Mouse (Mus musculus): ENCODE data around the gene B2m. TPM values are rescaled to one million over a fixed set of nuclear protein-coding genes. Genes with fewer than 3 reads are reported as not detected.

Gene B2m
- polyA plus RNA-seq, 1 experiment from 2014 or later: 383 TPM

DNA sequence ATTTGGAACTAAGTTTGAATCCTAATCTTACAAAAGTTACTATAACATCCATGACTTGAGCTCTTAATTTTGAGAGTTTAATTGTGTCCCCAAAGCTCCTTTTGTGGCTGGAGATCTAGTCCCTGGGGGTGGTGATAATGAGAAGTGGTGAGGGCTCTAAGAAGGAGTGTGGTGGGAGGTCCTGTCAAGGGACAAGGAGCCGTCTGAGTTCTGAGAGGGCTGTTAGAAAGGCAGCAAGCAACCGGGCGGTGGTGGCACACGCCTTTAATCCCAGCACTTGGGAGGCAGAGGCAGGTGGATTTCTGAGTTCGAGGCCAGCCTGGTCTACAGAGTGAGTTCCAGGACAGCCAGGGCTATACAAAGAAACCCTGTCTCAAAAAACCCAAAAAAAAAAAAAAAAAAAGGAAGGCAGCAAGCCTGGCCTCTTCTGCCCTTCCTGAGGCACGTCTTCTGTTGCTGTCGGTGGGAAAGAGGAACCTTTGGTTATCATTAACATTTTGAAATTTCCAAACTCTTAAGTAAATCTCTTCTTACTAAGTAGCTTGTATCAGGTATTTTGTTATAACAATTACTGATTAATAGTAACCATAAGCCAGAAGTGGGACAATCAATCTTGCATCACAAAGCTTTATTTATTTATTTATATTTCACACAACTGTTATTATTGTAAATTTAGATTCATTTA, 6.3 kb downstream of the B2m start:
- Histone ChIP-seq H3K4me1 (ENCODE audit: control insufficient read depth, insufficient read depth, low read length) (peaks cover 7% of the 10 kb centered on the region), H3K9me3 (ENCODE audit: control insufficient read depth, low read depth, low read length) (no peaks in the 10 kb centered on the region), H3K27me3 (ENCODE audit: control insufficient read depth, insufficient read depth, low read length) (no peaks in the 10 kb centered on the region), H3K27ac (ENCODE audit: low read length) (no peak overlapping the region), H3K36me3 (ENCODE audit: control insufficient read depth, insufficient read depth, low read length) (no peaks in the 10 kb centered on the region; the same call in 1 of the 2 replicates), H3K4me3 (ENCODE audit: low read depth, low read length) (no peak overlapping the region), H3K9ac (replicated peaks; ENCODE audit: low read depth, low read length) (no peak overlapping the region), H3K4me2 (replicated peaks; ENCODE audit: low read depth, low read length) (no peak overlapping the region)
- 79% methylated on average over 7 of the region's 7 CpGs for WGBS
- no peak for ATAC-seq (ENCODE audit: insufficient number of reproducible peaks, insufficient read depth, low FRiP score, low read depth)

DNA sequence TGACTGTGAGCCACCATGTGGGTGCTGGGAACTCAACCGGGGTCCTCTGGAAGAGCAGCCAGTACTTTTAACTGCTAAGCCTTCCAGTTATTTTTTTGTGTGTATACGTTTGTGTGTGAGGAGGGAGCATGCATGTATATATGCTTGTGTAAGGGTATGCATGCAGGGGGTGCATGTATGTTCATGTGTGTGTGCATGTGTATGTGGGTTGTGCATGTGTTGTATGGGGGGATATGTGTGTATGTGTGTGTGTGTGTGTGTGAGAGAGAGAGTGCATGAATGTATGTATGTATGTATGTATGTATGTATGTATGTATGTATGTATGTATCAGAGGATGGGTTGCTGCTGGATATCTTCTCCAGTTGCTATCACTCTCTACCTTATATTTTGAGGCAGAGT, 7.0 kb downstream of the B2m start:
- Histone ChIP-seq H3K4me3 (ENCODE audit: low read depth, low read length) (no peak overlapping the region), H3K4me2 (replicated peaks; ENCODE audit: low read depth, low read length) (no peak overlapping the region), H3K36me3 (ENCODE audit: control insufficient read depth, insufficient read depth, low read length) (no peaks in the 10 kb centered on the region; the same call in 1 of the 2 replicates), H3K9me3 (ENCODE audit: control insufficient read depth, low read depth, low read length) (no peaks in the 10 kb centered on the region), H3K27me3 (ENCODE audit: control insufficient read depth, insufficient read depth, low read length) (no peaks in the 10 kb centered on the region), H3K9ac (replicated peaks; ENCODE audit: low read depth, low read length) (no peak overlapping the region), H3K27ac (ENCODE audit: low read length) (no peak overlapping the region), H3K4me1 (ENCODE audit: control insufficient read depth, insufficient read depth, low read length) (peaks cover 5% of the 10 kb centered on the region; the same call in 1 of the 2 replicates)
- ATAC-seq (ENCODE audit: insufficient number of reproducible peaks, insufficient read depth, low FRiP score, low read depth): no peak
- WGBS: 93% methylated on average over 2 of the region's 2 CpGs

- WGBS: 62% methylated on average over 2 of the region's 2 CpGs
- H3K9ac ChIP-seq (replicated peaks; ENCODE audit: low read depth, low read length): no peak overlapping the region
- H3K4me2 ChIP-seq (replicated peaks; ENCODE audit: low read depth, low read length): no peak overlapping the region
- ATAC-seq (ENCODE audit: insufficient number of reproducible peaks, insufficient read depth, low FRiP score, low read depth): no peak
- no peak overlapping the region for H3K27ac ChIP-seq (ENCODE audit: low read length)
- H3K4me1 ChIP-seq (ENCODE audit: control insufficient read depth, insufficient read depth, low read length): peaks cover 5% of the 10 kb centered on the region; the same call in 1 of the 2 replicates
- no peaks in the 10 kb centered on the region; the same call in 1 of the 2 replicates for H3K36me3 ChIP-seq (ENCODE audit: control insufficient read depth, insufficient read depth, low read length)
- H3K27me3 ChIP-seq (ENCODE audit: control insufficient read depth, insufficient read depth, low read length): no peaks in the 10 kb centered on the region
- H3K9me3 ChIP-seq (ENCODE audit: control insufficient read depth, low read depth, low read length): no peaks in the 10 kb centered on the region
- no peak overlapping the region for H3K4me3 ChIP-seq (ENCODE audit: low read depth, low read length)
Measured at GRCm38 (mm10) chr2:122155292-122155691, 7.8 kb downstream of the B2m start.

DNA sequence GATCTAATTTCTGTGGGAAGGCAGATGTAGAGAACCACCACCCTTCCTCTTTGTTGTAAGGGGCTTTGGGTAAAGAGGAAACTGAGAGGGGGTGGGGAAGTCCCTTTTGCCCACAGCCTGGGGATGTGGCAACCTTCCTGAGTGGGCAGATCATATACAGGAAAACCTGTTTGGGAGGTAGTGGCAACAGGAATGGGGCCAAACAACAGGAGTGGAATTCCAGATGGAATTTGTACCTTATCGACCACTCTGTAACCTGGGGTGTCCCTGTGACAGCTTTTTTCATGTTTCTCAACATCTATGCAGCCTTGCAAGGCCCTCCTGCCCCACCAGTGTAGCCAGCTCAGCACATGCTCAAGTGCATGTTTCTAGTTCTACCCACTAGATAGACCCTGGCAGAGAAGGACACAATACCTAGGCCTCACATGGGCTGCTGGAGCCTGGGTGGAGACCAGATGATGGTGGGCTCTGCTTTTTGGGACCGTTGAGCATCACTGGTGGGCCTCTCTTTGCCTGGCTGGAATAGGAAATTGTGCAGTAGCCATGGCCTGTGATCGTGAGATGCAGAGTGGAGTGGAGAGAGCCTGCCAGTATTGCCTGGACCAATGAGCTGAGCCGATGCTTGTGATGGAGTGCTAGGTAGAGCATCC, 8.7 kb downstream of the B2m start:
- 86% methylated on average over 4 of the region's 4 CpGs for WGBS
- no peak overlapping the region for H3K4me3 ChIP-seq (ENCODE audit: low read depth, low read length)
- ATAC-seq (ENCODE audit: insufficient number of reproducible peaks, insufficient read depth, low FRiP score, low read depth): no peak
- H3K27ac ChIP-seq (ENCODE audit: low read length): no peak overlapping the region
- H3K4me1 ChIP-seq (ENCODE audit: control insufficient read depth, insufficient read depth, low read length): peaks cover 5% of the 10 kb centered on the region; the same call in 1 of the 2 replicates
- no peak overlapping the region for H3K9ac ChIP-seq (replicated peaks; ENCODE audit: low read depth, low read length)
- no peaks in the 10 kb centered on the region for H3K27me3 ChIP-seq (ENCODE audit: control insufficient read depth, insufficient read depth, low read length)
- H3K4me2 ChIP-seq (replicated peaks; ENCODE audit: low read depth, low read length): no peak overlapping the region
- no peaks in the 10 kb centered on the region; the same call in 1 of the 2 replicates for H3K36me3 ChIP-seq (ENCODE audit: control insufficient read depth, insufficient read depth, low read length)
- no peaks in the 10 kb centered on the region for H3K9me3 ChIP-seq (ENCODE audit: control insufficient read depth, low read depth, low read length)

- no peak overlapping the region for H3K4me3 ChIP-seq (ENCODE audit: low read depth, low read length)
- ATAC-seq (ENCODE audit: insufficient number of reproducible peaks, insufficient read depth, low FRiP score, low read depth): no peak
- H3K4me2 ChIP-seq (replicated peaks; ENCODE audit: low read depth, low read length): no peak overlapping the region
- H3K36me3 ChIP-seq (ENCODE audit: control insufficient read depth, insufficient read depth, low read length): no peaks in the 10 kb centered on the region
- no peak overlapping the region for H3K9ac ChIP-seq (replicated peaks; ENCODE audit: low read depth, low read length)
- H3K9me3 ChIP-seq (ENCODE audit: control insufficient read depth, low read depth, low read length): no peaks in the 10 kb centered on the region
- H3K27ac ChIP-seq (ENCODE audit: low read length): no peak overlapping the region; the same call in 1 of the 2 replicates
- no peaks in the 10 kb centered on the region for H3K27me3 ChIP-seq (ENCODE audit: control insufficient read depth, insufficient read depth, low read length)
- H3K4me1 ChIP-seq (ENCODE audit: control insufficient read depth, insufficient read depth, low read length): peaks cover 8% of the 10 kb centered on the region; the same call in 1 of the 2 replicates
Measured at GRCm38 (mm10) chr2:122157561-122157960, 10.1 kb downstream of the B2m start.

DNA sequence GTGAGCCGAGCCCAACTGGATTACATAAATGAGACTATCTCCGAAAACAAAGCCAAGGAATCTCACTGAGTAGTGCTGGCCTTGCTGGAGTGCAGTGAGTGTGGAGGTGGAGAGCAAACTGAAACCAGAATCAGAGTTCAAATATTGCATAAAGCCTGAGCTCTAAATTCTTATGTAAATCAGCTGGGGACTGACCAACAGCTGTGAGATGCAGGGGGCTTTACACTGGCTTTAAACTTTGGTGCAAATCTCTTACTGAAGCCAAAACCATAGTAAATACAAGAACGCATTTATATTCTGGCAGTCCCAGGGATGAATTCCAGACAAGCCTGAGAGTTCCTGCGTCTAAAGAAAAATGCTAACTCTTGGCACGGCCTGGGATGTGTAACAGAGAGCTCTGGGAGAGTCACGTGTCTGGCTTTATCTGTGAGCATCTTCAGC, 10.9 kb downstream of the B2m start:
- WGBS: 29% methylated on average over 6 of the region's 6 CpGs
- no peaks in the 10 kb centered on the region for H3K9me3 ChIP-seq (ENCODE audit: control insufficient read depth, low read depth, low read length)

DNA sequence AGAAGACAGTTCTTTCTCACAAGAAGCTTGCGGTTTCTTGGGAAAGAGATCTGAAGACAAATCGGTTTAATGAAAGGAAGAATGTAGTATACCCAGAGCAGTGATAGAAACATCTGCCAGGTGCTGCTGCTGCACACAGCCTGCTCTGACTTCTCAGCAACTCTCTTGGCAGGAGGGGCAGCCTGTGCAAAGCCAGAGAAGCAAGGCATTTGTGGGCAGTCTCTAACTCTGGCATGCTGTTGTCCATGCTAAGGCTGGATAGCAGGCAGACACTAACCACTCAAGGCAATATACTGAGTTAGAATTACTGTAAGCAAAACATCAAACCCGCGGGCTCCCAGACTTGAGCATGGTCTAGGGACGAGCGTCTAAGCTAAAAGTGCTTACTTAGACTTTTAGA, 12.2 kb downstream of the B2m start:
- peaks cover 8% of the 10 kb centered on the region; the same call in 1 of the 2 replicates for H3K4me1 ChIP-seq (ENCODE audit: control insufficient read depth, insufficient read depth, low read length)
- H3K27ac ChIP-seq (ENCODE audit: low read length): no peak overlapping the region
- 77% methylated on average over 6 of the region's 6 CpGs for WGBS
- no peaks in the 10 kb centered on the region for H3K9me3 ChIP-seq (ENCODE audit: control insufficient read depth, low read depth, low read length)
- no peak overlapping the region for H3K4me2 ChIP-seq (replicated peaks; ENCODE audit: low read depth, low read length)
- no peaks in the 10 kb centered on the region for H3K36me3 ChIP-seq (ENCODE audit: control insufficient read depth, insufficient read depth, low read length)
- H3K9ac ChIP-seq (replicated peaks; ENCODE audit: low read depth, low read length): no peak overlapping the region
- H3K4me3 ChIP-seq (ENCODE audit: low read depth, low read length): no peak overlapping the region
- no peaks in the 10 kb centered on the region for H3K27me3 ChIP-seq (ENCODE audit: control insufficient read depth, insufficient read depth, low read length)
- ATAC-seq (ENCODE audit: insufficient number of reproducible peaks, insufficient read depth, low FRiP score, low read depth): no peak

More for the DNA sequence above, 10.9 kb downstream of the B2m start:
- no peaks in the 10 kb centered on the region for H3K36me3 ChIP-seq (ENCODE audit: control insufficient read depth, insufficient read depth, low read length)
- H3K4me2 ChIP-seq (replicated peaks; ENCODE audit: low read depth, low read length): no peak overlapping the region
- no peak overlapping the region for H3K9ac ChIP-seq (replicated peaks; ENCODE audit: low read depth, low read length)
- peak; percentile 59; the same call in 1 of the 2 replicates for ATAC-seq (ENCODE audit: insufficient number of reproducible peaks, insufficient read depth, low FRiP score, low read depth)
- no peak overlapping the region for H3K4me3 ChIP-seq (ENCODE audit: low read depth, low read length)
- peaks cover 8% of the 10 kb centered on the region; the same call in 1 of the 2 replicates for H3K4me1 ChIP-seq (ENCODE audit: control insufficient read depth, insufficient read depth, low read length)
- H3K27ac ChIP-seq (ENCODE audit: low read length): peak overlapping the region; percentile 29; the same call in 1 of the 2 replicates
- H3K27me3 ChIP-seq (ENCODE audit: control insufficient read depth, insufficient read depth, low read length): no peaks in the 10 kb centered on the region

- Histone ChIP-seq H3K4me1 (ENCODE audit: control insufficient read depth, insufficient read depth, low read length) (peaks cover 8% of the 10 kb centered on the region; the same call in 1 of the 2 replicates), H3K36me3 (ENCODE audit: control insufficient read depth, insufficient read depth, low read length) (no peaks in the 10 kb centered on the region), H3K27ac (ENCODE audit: low read length) (no peak within 1 kb of the TSS), H3K9ac (replicated peaks; ENCODE audit: low read depth, low read length) (no peak within 1 kb of the TSS), H3K9me3 (ENCODE audit: control insufficient read depth, low read depth, low read length) (no peaks in the 10 kb centered on the region), H3K4me3 (ENCODE audit: low read depth, low read length) (no peak within 1 kb of the TSS), H3K27me3 (ENCODE audit: control insufficient read depth, insufficient read depth, low read length) (no peaks in the 10 kb centered on the region), H3K4me2 (replicated peaks; ENCODE audit: low read depth, low read length) (no peak within 1 kb of the TSS)
- WGBS: 48% methylated on average over 2 of the region's 2 CpGs
- ATAC-seq (ENCODE audit: insufficient number of reproducible peaks, insufficient read depth, low FRiP score, low read depth): peak; percentile 51; the same call in 1 of the 2 replicates
Measured at GRCm38 (mm10) chr2:122160680-122161079, 13.2 kb downstream of the B2m start, which contains the start of gene Trim69. Gene Trim69 (plus strand): TSS chr2:122160700.
